Mouse (Mus musculus): ENCODE measurements around the gene G530012D18Rik.
"Not testable (repeated sequence)": the region's sequence is repeated elsewhere in the genome, so short reads cannot be mapped to it uniquely, and the experiment has no call there.

DNA sequence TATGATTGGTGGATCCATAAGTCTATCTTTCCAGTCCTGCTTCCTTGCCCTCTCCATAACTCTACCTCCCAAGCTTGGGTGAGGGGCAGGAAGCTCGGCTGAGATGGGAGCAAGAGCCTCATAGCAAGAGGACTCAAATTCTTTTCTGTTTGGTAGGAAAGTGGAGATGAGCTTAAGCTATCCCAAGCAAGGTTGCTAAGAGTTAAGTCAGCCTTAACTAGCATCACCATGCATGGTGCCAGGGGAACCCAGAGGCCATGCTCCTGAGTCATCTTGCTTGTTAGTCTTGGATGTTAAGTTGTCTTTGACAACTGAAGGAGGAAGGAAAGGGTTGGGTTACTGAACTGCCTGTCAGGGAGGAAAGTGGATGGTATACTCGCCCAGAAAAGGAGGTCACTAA lies 13.2 kb downstream of the G530012D18Rik start:
- not testable (repeated sequence) for TF ChIP-seq CTCF (conservative IDR thresholded peaks at IDR 0.05; ENCODE audit: insufficient read depth, insufficient read length, low read depth, low read length); POLR2A (IDR thresholded peaks at IDR 0.05; ENCODE audit: low read depth, low read length)

Data from kidney, adult 2 months (tissue).